Mouse (Mus musculus) heart, embryonic 10.5 days (tissue): ENCODE results near the gene E2f3. TPM values are rescaled to one million over a fixed set of nuclear protein-coding genes. Genes with fewer than 3 reads are reported as not detected.
A peak's percentile ranks its signal among the peaks of the same experiment; 100 is the strongest.

ENCODE experiments used
- DNase-seq: peaks from one replicate; pipeline ENCODE4 v3.0.0-alpha.2; 2017; ENCODE audit warnings: low spot score
- H3K27ac ChIP-seq: fragments of 300-500 bp; sonication (generic); 2 replicates; pipeline ENCODE4 v1.5.1; 2016; ENCODE audit warnings: mild to moderate bottlenecking
- H3K27me3 ChIP-seq: fragments of 300-500 bp; sonication (generic); 2 replicates; pipeline ENCODE4 v1.6.1; 2016; ENCODE audit warnings: mild to moderate bottlenecking; ENCODE audit not compliant: poor library complexity, insufficient read depth, severe bottlenecking
- H3K36me3 ChIP-seq: fragments of 300-500 bp; sonication (generic); 2 replicates; pipeline ENCODE4 v1.6.1; 2016; ENCODE audit warnings: mild to moderate bottlenecking, moderate library complexity
- H3K4me1 ChIP-seq: fragments of 300-500 bp; sonication (generic); 2 replicates; pipeline ENCODE4 v1.6.1; 2016; ENCODE audit warnings: mild to moderate bottlenecking
- H3K4me3 ChIP-seq: fragments of 300-500 bp; sonication (generic); 2 replicates; pipeline ENCODE4 v1.5.1; 2016; ENCODE audit warnings: mild to moderate bottlenecking, moderate library complexity
- H3K9me3 ChIP-seq: fragments of 300-500 bp; sonication (generic); 2 replicates; pipeline ENCODE4 v1.6.1; 2016; ENCODE audit warnings: mild to moderate bottlenecking, moderate library complexity
- WGBS: fragments of 180-500 bp; shearing (Covaris S2); methylation state at CpG from one replicate; pipeline ENCODE4 v1.1.7; 2016; 5-methylcytosine and 5-hydroxymethylcytosine counted together
- polyA plus RNA-seq: library from polyadenylated mRNA; unstranded; fragments of >200 nt; fragmentation: Nextera tagmentation; extraction: Ambion mirVana; gene quantifications from 2 replicates; pipeline ENCODE4 v1.2.1, GENCODE M21; 2016

The E2f3 gene
- polyA plus RNA-seq, result 13.2 and 15.6 TPM in 2 replicates

GRCm38 (mm10) chr13:29985855-29986755 lies at the start of gene E2f3:
Gene E2f3, minus strand, starts transcription at chr13:29986063.
- peak within 1 kb of the TSS; percentile 99 for H3K4me3 ChIP-seq
- peak within 1 kb of the TSS; percentile 100 for H3K27ac ChIP-seq
- H3K36me3 ChIP-seq, result no peaks in the 10 kb centered on the region
- H3K4me1 ChIP-seq, result peaks cover 21% of the 10 kb centered on the region
- H3K9me3 ChIP-seq, result no peaks in the 10 kb centered on the region
- peak; percentile 100 for DNase-seq
- no peaks in the 10 kb centered on the region for H3K27me3 ChIP-seq
- WGBS, result under 1% methylated on average over 45 of the region's 45 CpGs

GRCm38 (mm10) chr13:30034540-30034939 lies 48.7 kb upstream of the E2f3 start:
- 90% methylated on average over 5 of the region's 5 CpGs for WGBS
- no peak for DNase-seq
- Histone ChIP-seq H3K27me3 (no peaks in the 10 kb centered on the region), H3K36me3 (no peaks in the 10 kb centered on the region), H3K4me3 (no peak overlapping the region), H3K9me3 (no peaks in the 10 kb centered on the region), H3K4me1 (no peaks in the 10 kb centered on the region), H3K27ac (no peak overlapping the region)

GRCm38 (mm10) chr13:30031684-30032335 lies 45.9 kb upstream of the E2f3 start:
- no peaks in the 10 kb centered on the region for H3K36me3 ChIP-seq
- DNase-seq, result no peak

DNA sequence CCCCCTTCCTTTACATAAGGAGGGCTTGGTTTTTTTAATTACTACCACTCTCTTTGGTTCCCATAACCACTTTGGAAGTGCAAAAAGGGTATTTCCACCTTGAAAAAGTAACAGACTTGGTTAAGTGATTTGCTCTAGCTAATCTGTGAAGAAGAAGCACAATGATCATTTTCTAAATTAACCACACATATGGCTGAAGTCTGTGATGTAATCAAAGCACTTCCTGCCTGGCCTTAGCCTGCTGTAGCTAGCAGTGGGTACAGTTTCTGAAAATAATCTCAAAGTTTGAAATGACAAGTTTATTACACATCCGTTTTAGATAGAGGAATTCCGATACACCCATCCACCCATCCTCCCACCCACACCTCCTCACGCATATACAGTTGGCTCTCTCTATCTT lies 42.0 kb upstream of the E2f3 start:
- no peak for DNase-seq
- Histone ChIP-seq H3K4me1 (no peaks in the 10 kb centered on the region), H3K9me3 (no peaks in the 10 kb centered on the region), H3K27ac (no peak overlapping the region), H3K4me3 (no peak overlapping the region), H3K27me3 (no peaks in the 10 kb centered on the region), H3K36me3 (no peaks in the 10 kb centered on the region)
- 80% methylated on average over 3 of the region's 3 CpGs for WGBS

More at GRCm38 (mm10) chr13:30031684-30032335, 45.9 kb upstream of the E2f3 start:
- Histone ChIP-seq H3K4me3 (no peak overlapping the region), H3K27me3 (no peaks in the 10 kb centered on the region), H3K27ac (no peak overlapping the region), H3K9me3 (no peaks in the 10 kb centered on the region), H3K4me1 (no peaks in the 10 kb centered on the region)
- WGBS, result 77% methylated on average over 13 of the region's 13 CpGs

GRCm38 (mm10) chr13:30022487-30022886 lies 36.6 kb upstream of the E2f3 start:
- Histone ChIP-seq H3K27ac (no peak overlapping the region), H3K36me3 (no peaks in the 10 kb centered on the region), H3K27me3 (no peaks in the 10 kb centered on the region), H3K4me3 (no peak overlapping the region), H3K4me1 (no peaks in the 10 kb centered on the region), H3K9me3 (no peaks in the 10 kb centered on the region)
- 81% methylated on average over 2 of the region's 2 CpGs for WGBS
- DNase-seq, result no peak

GRCm38 (mm10) chr13:30018573-30018972 lies 32.7 kb upstream of the E2f3 start:
- no peaks in the 10 kb centered on the region for H3K27me3 ChIP-seq
- 73% methylated on average over 2 of the region's 2 CpGs for WGBS
- H3K4me1 ChIP-seq, result no peaks in the 10 kb centered on the region
- DNase-seq, result no peak
- H3K9me3 ChIP-seq, result no peaks in the 10 kb centered on the region
- H3K36me3 ChIP-seq, result no peaks in the 10 kb centered on the region
- no peak overlapping the region for H3K27ac ChIP-seq
- no peak overlapping the region for H3K4me3 ChIP-seq

- Histone ChIP-seq H3K4me3 (no peak overlapping the region), H3K27me3 (no peaks in the 10 kb centered on the region), H3K36me3 (no peaks in the 10 kb centered on the region), H3K9me3 (no peaks in the 10 kb centered on the region), H3K4me1 (no peaks in the 10 kb centered on the region), H3K27ac (no peak overlapping the region)
- WGBS, result 91% methylated on average over 7 of the region's 7 CpGs
- DNase-seq, result no peak
Measured at GRCm38 (mm10) chr13:30017611-30018010, 31.7 kb upstream of the E2f3 start.

DNA sequence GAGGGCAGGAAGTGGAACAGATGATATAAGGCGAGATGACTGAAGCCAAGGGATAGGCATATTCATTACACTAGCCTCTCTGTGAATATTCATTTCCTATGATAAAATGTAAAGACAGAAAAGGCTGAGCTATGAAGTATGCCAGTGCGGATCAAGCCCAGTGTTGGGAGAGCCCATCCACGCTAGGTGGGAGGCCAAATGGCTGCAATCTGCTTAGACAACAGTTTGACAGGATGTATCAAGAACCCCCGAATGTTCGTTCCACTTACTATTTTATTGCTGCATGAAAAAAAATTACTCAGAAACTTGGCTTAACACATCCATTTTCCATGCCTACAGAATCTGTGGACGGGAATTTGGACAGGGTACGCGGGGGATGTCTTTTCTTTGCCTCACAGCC lies 28.7 kb upstream of the E2f3 start:
- no peak for DNase-seq
- no peaks in the 10 kb centered on the region for H3K9me3 ChIP-seq
- WGBS, result 88% methylated on average over 8 of the region's 8 CpGs
- no peaks in the 10 kb centered on the region for H3K27me3 ChIP-seq
- H3K4me1 ChIP-seq, result no peaks in the 10 kb centered on the region
- no peak overlapping the region for H3K27ac ChIP-seq
- no peaks in the 10 kb centered on the region for H3K36me3 ChIP-seq
- H3K4me3 ChIP-seq, result no peak overlapping the region

DNA sequence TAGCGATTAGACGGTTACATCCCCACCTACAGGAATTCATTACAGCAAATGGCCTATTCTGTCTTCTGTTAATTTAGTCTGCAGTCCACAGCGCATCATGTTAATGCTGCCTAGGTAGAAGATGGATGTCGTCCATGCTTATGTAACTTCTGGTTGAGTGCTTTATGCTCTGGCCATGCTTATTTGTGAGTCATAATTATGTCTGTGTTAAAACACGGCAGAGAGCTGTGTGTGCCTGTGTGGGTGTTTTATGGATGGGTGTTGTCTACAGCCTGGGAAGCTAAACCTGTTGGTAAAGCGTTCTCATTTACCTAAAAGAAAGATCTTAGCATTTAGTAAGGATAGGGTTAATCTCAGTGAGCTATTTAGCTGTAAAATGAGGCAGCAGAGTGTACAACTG lies 26.4 kb upstream of the E2f3 start:
- no peak for DNase-seq
- Histone ChIP-seq H3K27me3 (no peaks in the 10 kb centered on the region), H3K9me3 (no peaks in the 10 kb centered on the region), H3K4me1 (no peaks in the 10 kb centered on the region), H3K36me3 (no peaks in the 10 kb centered on the region), H3K27ac (no peak overlapping the region), H3K4me3 (no peak overlapping the region)
- WGBS, result 81% methylated on average over 6 of the region's 6 CpGs

- Histone ChIP-seq H3K4me3 (no peak overlapping the region), H3K9me3 (no peaks in the 10 kb centered on the region), H3K4me1 (0 out of 2 replicates have a peak, but pooled peaks cover 4% of the 10 kb centered on the region), H3K36me3 (no peaks in the 10 kb centered on the region), H3K27me3 (no peaks in the 10 kb centered on the region), H3K27ac (no peak overlapping the region)
- DNase-seq, result no peak
- WGBS, result 80% methylated on average over 3 of the region's 3 CpGs
Measured at GRCm38 (mm10) chr13:30008738-30009137, 22.9 kb upstream of the E2f3 start.

DNA sequence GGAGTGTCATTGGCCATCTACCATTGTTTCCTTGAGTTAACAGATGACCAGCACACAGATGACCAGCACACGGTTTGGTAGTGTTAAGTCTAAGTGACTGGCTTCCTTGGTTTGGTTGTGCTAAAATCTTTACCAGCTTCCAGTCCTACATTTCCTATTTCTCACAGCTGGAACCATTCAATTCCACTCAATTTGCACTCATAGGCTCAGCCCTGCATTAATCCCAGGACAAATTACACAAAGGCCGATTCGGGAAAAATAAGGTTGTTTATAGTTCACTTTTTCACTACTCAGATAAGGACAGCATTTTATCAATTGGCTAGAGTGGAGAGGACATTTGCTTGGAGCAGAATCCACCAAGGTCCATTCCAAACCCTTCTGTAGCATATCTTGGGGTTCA lies 19.6 kb upstream of the E2f3 start:
- Histone ChIP-seq H3K4me1 (peaks cover 14% of the 10 kb centered on the region; the same call in 1 of the 2 replicates), H3K36me3 (no peaks in the 10 kb centered on the region), H3K9me3 (no peaks in the 10 kb centered on the region), H3K27me3 (no peaks in the 10 kb centered on the region), H3K27ac (no peak overlapping the region), H3K4me3 (no peak overlapping the region)
- WGBS, result 86% methylated on average over 3 of the region's 3 CpGs
- DNase-seq, result no peak

- no peaks in the 10 kb centered on the region for H3K9me3 ChIP-seq
- H3K27me3 ChIP-seq, result no peaks in the 10 kb centered on the region
- H3K36me3 ChIP-seq, result no peaks in the 10 kb centered on the region
- H3K4me1 ChIP-seq, result peaks cover 14% of the 10 kb centered on the region; the same call in 1 of the 2 replicates
- H3K4me3 ChIP-seq, result no peak overlapping the region
- 86% methylated on average over 5 of the region's 5 CpGs for WGBS
- DNase-seq, result no peak
- H3K27ac ChIP-seq, result no peak overlapping the region
Measured at GRCm38 (mm10) chr13:30004849-30005248, 19.0 kb upstream of the E2f3 start.

- peaks cover 14% of the 10 kb centered on the region; the same call in 1 of the 2 replicates for H3K4me1 ChIP-seq
- DNase-seq, result no peak
- H3K4me3 ChIP-seq, result no peak overlapping the region
- 46% methylated on average over 11 of the region's 11 CpGs for WGBS
- no peaks in the 10 kb centered on the region for H3K36me3 ChIP-seq
- H3K27ac ChIP-seq, result 0 out of 2 replicates have a peak overlapping the region, but pooled peaks have one; percentile 4
- H3K27me3 ChIP-seq, result no peaks in the 10 kb centered on the region
- no peaks in the 10 kb centered on the region for H3K9me3 ChIP-seq
Measured at GRCm38 (mm10) chr13:30003169-30003568, 17.3 kb upstream of the E2f3 start.
